Mouse (Mus musculus): Measurements from ENCODE around the gene Abi3.

- no peak for TF ChIP-seq POLR2A (IDR thresholded peaks at IDR 0.05; ENCODE audit: borderline replicate concordance, extremely low read depth, insufficient read depth, insufficient read length, poor library complexity, severe bottlenecking)
- no peak for TF ChIP-seq CTCF (IDR thresholded peaks at IDR 0.05; ENCODE audit: borderline replicate concordance, extremely low read depth, insufficient read depth, insufficient read length)
Measured at GRCm38 (mm10) chr11:95828181-95828964, 13.9 kb downstream of the Abi3 start.
